Mouse (Mus musculus) kidney, postnatal 4 days (tissue): ENCODE measurements around the gene Hmcn1.

Experiments used
- DNase-seq, 2 experiments: peaks; one replicate each; pipeline ENCODE4 v3.0.0; 2021; ENCODE audit warnings: mixed read lengths in 2 of 2

The Hmcn1 gene

GRCm38 (mm10) chr1:150991745-150992554, 1.3 kb downstream of the Hmcn1 start:
- DNase-seq, result peak in 1 of 2 experiments; percentile 34

- no peak for DNase-seq
These were observed 8.3 kb downstream of the Hmcn1 start for GRCm38 (mm10) chr1:150984888-150985287.

- no peak for DNase-seq
These were observed 9.1 kb downstream of the Hmcn1 start for GRCm38 (mm10) chr1:150984092-150984503.

GRCm38 (mm10) chr1:150978651-150979050, 14.6 kb downstream of the Hmcn1 start:
- no peak for DNase-seq

GRCm38 (mm10) chr1:150976263-150976662, 17.0 kb downstream of the Hmcn1 start:
- DNase-seq, result no peak

- DNase-seq, result no peak
These were observed 33.7 kb downstream of the Hmcn1 start for GRCm38 (mm10) chr1:150959486-150960074.

- no peak for DNase-seq
These were observed 42.2 kb downstream of the Hmcn1 start for GRCm38 (mm10) chr1:150951004-150951403.

- DNase-seq, result peak; percentile 55 to 67
These were observed 43.2 kb downstream of the Hmcn1 start for GRCm38 (mm10) chr1:150950046-150950445.

- no peak for DNase-seq
These were observed 44.3 kb downstream of the Hmcn1 start for GRCm38 (mm10) chr1:150948911-150949310.

- no peak for DNase-seq
These were observed 49.6 kb downstream of the Hmcn1 start for GRCm38 (mm10) chr1:150943601-150944000.

GRCm38 (mm10) chr1:150942143-150942542, 51.1 kb downstream of the Hmcn1 start:
- DNase-seq, result no peak

- DNase-seq, result no peak
These were observed 56.4 kb downstream of the Hmcn1 start for GRCm38 (mm10) chr1:150936821-150937220.

GRCm38 (mm10) chr1:150933616-150934015, 59.6 kb downstream of the Hmcn1 start:
- DNase-seq, result no peak

- no peak for DNase-seq
These were observed 72.4 kb downstream of the Hmcn1 start for GRCm38 (mm10) chr1:150920860-150921259.

GRCm38 (mm10) chr1:150920276-150920675, 73.0 kb downstream of the Hmcn1 start:
- DNase-seq, result peak; percentile 79 to 82

- DNase-seq, result peak in 1 of 2 experiments; percentile 44
These were observed 78.3 kb downstream of the Hmcn1 start for GRCm38 (mm10) chr1:150914936-150915335.

- no peak for DNase-seq
These were observed 79.6 kb downstream of the Hmcn1 start for GRCm38 (mm10) chr1:150913586-150914136.

GRCm38 (mm10) chr1:150909642-150910041, 83.6 kb downstream of the Hmcn1 start:
- DNase-seq, result no peak

GRCm38 (mm10) chr1:150893677-150894188, 99.5 kb downstream of the Hmcn1 start:
- DNase-seq, result peak in 1 of 2 experiments; percentile 27

- DNase-seq, result no peak
These were observed 103.2 kb downstream of the Hmcn1 start for GRCm38 (mm10) chr1:150890017-150890416.

GRCm38 (mm10) chr1:150886267-150886666, 107.0 kb downstream of the Hmcn1 start:
- no peak for DNase-seq

GRCm38 (mm10) chr1:150878421-150878820, 114.8 kb downstream of the Hmcn1 start:
- peak; percentile 21 to 35 for DNase-seq

- DNase-seq, result no peak
These were observed 115.3 kb downstream of the Hmcn1 start for GRCm38 (mm10) chr1:150877920-150878319.

- no peak for DNase-seq
These were observed 119.2 kb downstream of the Hmcn1 start for GRCm38 (mm10) chr1:150874025-150874424.
